Mouse (Mus musculus) heart, embryonic 12.5 days (tissue): ENCODE data around the gene Mto1. TPM values are rescaled to one million over a fixed set of nuclear protein-coding genes. Genes with fewer than 3 reads are reported as not detected.
"Not testable (repeated sequence)": the region's sequence is repeated elsewhere in the genome, so short reads cannot be mapped to it uniquely, and the experiment has no call there.

Source experiments
- ATAC-seq: fragments of 200-750 bp; cut with Nextera tagmentation; 2 replicates; pipeline ENCODE4 v1.8.0; 2017; ENCODE audit warnings: moderate TSS enrichment, moderate library complexity; ENCODE audit not compliant: insufficient number of reproducible peaks, low FRiP score
- H3K27ac ChIP-seq: fragments of 300-500 bp; sonication (generic); 2 replicates; pipeline ENCODE4 v1.5.1; 2016; ENCODE audit warnings: mild to moderate bottlenecking, moderate library complexity; ENCODE audit not compliant: poor library complexity, severe bottlenecking
- H3K27me3 ChIP-seq: fragments of 300-500 bp; sonication (generic); replicated peaks from 2 replicates; pipeline ENCODE4 v1.6.1; 2016; ENCODE audit warnings: mild to moderate bottlenecking, moderate library complexity
- H3K36me3 ChIP-seq: fragments of 300-500 bp; sonication (generic); 2 replicates; pipeline ENCODE4 v1.6.1; 2016; ENCODE audit warnings: mild to moderate bottlenecking, moderate library complexity
- H3K4me1 ChIP-seq: fragments of 300-500 bp; sonication (generic); replicated peaks from 2 replicates; pipeline ENCODE4 v1.6.1; 2016; ENCODE audit warnings: mild to moderate bottlenecking
- H3K4me2 ChIP-seq: fragments of 300-500 bp; sonication (generic); 2 replicates; pipeline ENCODE4 v1.6.1; 2016; ENCODE audit warnings: mild to moderate bottlenecking, moderate library complexity
- H3K4me3 ChIP-seq: fragments of 300-500 bp; sonication (generic); 2 replicates; pipeline ENCODE4 v1.5.1; 2016; ENCODE audit warnings: mild to moderate bottlenecking
- H3K9ac ChIP-seq: fragments of 300-500 bp; sonication (generic); 2 replicates; pipeline ENCODE4 v1.6.1; 2016; ENCODE audit warnings: mild to moderate bottlenecking, moderate library complexity
- H3K9me3 ChIP-seq: fragments of 300-500 bp; sonication (generic); replicated peaks from 2 replicates; pipeline ENCODE4 v1.6.1; 2016; ENCODE audit warnings: mild to moderate bottlenecking, moderate library complexity
- WGBS: fragments of 180-500 bp; shearing (Covaris S2); methylation state at CpG from one replicate; pipeline ENCODE4 v1.1.7; 2016; 5-methylcytosine and 5-hydroxymethylcytosine counted together
- polyA plus RNA-seq: library from polyadenylated mRNA; unstranded; fragments of >200 nt; fragmentation: Nextera tagmentation; extraction: Ambion mirVana; gene quantifications from 2 replicates; pipeline ENCODE4 v1.2.1, GENCODE M21; 2016

The Mto1 gene
- polyA plus RNA-seq, 1 experiment from 2014 or later, result 28.8 TPM

DNA sequence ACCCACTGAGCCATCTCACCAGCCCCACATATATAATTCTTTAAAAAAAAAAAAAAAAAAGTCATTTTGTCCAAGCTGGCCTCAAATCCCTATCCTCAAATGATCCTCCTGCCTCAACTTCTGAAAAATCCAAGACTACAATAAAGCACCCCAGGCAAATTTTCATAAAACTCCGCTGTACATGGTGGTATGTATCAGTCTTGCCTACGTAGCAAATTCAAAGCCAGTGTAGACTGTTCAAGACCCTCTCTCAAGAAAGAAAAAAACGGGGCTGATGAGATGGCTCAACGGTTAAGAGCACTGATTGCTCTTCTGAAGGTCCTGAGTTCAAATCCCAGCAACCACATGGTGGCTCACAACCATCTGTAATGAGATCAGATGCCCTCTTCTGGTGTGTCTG lies 27.9 kb downstream of the Mto1 start:
- no peak overlapping the region for H3K9ac ChIP-seq
- ATAC-seq, result no peak
- no peaks in the 10 kb centered on the region for H3K9me3 ChIP-seq
- no peak overlapping the region for H3K4me2 ChIP-seq
- no peak overlapping the region for H3K4me3 ChIP-seq
- peaks cover 80% of the 10 kb centered on the region for H3K36me3 ChIP-seq
- peaks cover 12% of the 10 kb centered on the region; the same call in 1 of the 2 replicates for H3K4me1 ChIP-seq
- 85% methylated on average over 4 of the region's 4 CpGs for WGBS
- no peaks in the 10 kb centered on the region for H3K27me3 ChIP-seq
- no peak overlapping the region for H3K27ac ChIP-seq

DNA sequence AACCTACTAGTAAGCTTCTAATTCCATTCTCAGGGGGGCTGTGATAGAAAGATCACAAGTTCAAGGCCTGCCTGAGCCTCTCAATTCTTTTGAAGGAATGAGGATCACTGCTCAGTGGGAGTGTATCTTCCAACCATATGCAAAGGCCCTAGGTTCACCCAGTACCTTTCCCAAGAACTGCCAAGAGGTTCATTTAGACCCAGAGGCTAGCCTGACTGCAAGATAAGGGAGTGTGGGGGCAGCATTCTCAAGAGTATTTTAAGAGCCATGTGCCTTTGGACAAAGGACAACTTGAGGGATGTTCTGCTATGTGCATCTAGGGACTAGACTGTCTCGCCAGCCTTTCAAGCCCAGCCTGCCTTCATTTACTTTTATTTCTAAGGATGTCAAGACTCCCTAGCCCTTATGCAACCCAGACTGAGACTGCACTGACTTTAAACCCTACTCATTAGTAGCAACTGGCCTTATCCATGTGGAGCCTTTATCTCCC lies 28.6 kb downstream of the Mto1 start:
- H3K27ac ChIP-seq, result peak overlapping the region; percentile 35
- no peak for ATAC-seq
- no peaks in the 10 kb centered on the region for H3K9me3 ChIP-seq
- H3K36me3 ChIP-seq, result peaks cover 76% of the 10 kb centered on the region
- no peaks in the 10 kb centered on the region for H3K27me3 ChIP-seq
- H3K4me1 ChIP-seq, result peaks cover 12% of the 10 kb centered on the region; the same call in 1 of the 2 replicates
- no peak overlapping the region for H3K4me3 ChIP-seq
- WGBS, result 7% methylated on average over 1 of the region's 1 CpGs
- no peak overlapping the region for H3K4me2 ChIP-seq
- H3K9ac ChIP-seq, result no peak overlapping the region

DNA sequence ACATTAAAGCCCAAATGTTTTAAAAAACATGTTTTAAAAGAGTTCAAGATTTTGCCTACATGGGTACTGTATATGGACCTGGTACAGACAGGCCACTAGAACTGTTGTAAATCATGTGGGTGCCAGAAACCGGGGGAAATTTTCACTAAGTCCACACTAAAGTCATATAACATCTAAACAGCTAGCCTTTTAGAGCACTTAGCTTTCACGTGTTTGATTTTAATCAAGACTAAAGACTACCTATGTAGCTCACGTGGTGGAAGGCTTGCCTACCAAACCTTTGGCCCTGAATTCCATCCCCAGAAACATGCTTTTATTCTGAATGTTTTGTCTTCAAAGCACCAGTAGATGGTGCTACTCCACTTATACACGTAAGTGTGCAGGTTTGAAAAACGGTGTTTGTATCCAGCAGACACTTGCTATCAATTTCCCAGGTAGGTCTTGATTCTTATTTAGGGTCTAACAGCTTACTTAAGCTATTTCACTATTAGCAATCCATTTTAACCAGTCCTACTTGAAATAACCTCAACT lies 29.1 kb downstream of the Mto1 start:
- Histone ChIP-seq H3K27ac (peak overlapping the region; percentile 35), H3K9ac (no peak overlapping the region), H3K27me3 (no peaks in the 10 kb centered on the region), H3K36me3 (peaks cover 72% of the 10 kb centered on the region), H3K4me3 (no peak overlapping the region), H3K4me2 (no peak overlapping the region), H3K4me1 (peaks cover 12% of the 10 kb centered on the region; the same call in 1 of the 2 replicates), H3K9me3 (no peaks in the 10 kb centered on the region)
- 8% methylated on average over 5 of the region's 5 CpGs for WGBS
- no peak for ATAC-seq

DNA sequence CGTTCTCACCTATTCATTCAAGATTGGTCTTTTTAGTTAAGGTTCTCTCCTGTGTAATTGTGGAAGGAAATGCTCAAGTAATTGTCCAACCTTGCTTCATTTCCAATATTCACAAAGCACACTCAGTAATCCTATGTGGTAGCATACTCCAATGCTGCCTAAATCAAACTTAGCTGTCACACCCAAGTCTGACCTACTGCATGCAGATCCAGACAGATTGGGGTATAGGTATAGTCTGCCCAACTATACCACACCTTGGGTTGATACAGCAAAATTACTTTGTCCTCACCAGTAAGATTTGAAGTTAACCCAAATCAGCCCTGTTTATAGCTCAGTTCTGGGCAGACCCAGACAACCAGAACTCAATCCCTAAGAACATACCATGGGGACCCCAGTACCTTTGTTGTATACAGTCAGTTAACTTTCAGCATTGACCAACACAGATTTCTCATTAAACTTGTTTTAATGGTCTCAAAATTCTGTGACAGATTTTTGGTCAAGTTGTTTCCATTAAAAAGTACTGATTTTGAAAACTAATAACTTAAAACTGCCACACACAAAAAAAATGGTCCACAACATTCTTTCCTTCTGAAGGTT lies 30.1 kb downstream of the Mto1 start:
- ATAC-seq, H3K4me3 ChIP-seq, H3K27me3 ChIP-seq, H3K9me3 ChIP-seq, H3K9ac ChIP-seq, H3K27ac ChIP-seq: not testable (repeated sequence)
- H3K4me1 ChIP-seq, result peaks cover 17% of the 10 kb centered on the region
- peak overlapping the region; percentile 21; the same call in 1 of the 2 replicates for H3K4me2 ChIP-seq
- peaks cover 64% of the 10 kb centered on the region for H3K36me3 ChIP-seq
- 53% methylated on average over 1 of the region's 1 CpGs for WGBS

DNA sequence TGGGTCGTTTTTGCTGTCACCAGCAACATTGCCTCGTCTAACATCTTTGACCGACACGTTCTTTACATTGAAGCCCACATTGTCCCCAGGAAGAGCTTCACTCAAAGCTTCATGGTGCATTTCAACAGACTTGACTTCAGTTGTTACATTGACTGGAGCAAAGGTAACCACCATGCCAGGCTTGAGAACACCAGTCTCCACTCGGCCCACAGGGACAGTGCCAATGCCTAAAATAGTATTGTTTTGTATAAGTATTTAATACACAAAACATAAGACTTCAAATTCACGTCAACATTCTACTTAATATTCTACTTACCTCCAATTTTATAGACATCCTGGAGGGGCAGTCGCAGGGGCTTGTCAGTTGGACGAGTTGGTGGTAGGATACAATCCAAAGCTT lies 31.3 kb downstream of the Mto1 start:
- Histone ChIP-seq H3K4me3 (peak overlapping the region; percentile 95), H3K9ac (peak overlapping the region; percentile 75), H3K4me2 (peak overlapping the region; percentile 68), H3K36me3 (peaks cover 52% of the 10 kb centered on the region), H3K27ac (peak overlapping the region; percentile 38; the same call in 1 of the 2 replicates), H3K4me1 (peaks cover 17% of the 10 kb centered on the region)
- not testable (repeated sequence) for ATAC-seq, H3K9me3 ChIP-seq, H3K27me3 ChIP-seq
- WGBS, result 32% methylated on average over 8 of the region's 8 CpGs

DNA sequence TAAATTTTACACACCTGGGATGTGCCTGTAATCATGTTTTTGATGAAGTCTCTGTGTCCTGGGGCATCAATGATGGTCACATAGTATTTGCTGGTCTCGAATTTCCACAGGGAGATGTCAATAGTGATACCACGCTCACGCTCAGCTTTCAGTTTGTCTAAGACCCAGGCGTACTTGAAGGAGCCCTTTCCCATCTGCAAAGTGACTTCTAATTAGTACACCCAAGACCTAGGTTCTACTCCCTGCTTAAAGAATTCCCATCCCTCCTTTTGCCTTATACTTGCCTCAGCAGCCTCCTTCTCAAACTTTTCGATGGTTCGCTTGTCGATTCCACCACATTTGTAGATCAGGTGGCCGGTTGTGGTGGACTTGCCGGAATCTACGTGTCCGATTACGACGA lies 32.2 kb downstream of the Mto1 start:
- ATAC-seq, H3K27me3 ChIP-seq, H3K9me3 ChIP-seq: not testable (repeated sequence)
- peak overlapping the region; percentile 100 for H3K27ac ChIP-seq
- peak overlapping the region; percentile 95 for H3K4me3 ChIP-seq
- peak overlapping the region; percentile 100 for H3K9ac ChIP-seq
- peak overlapping the region; percentile 68 for H3K4me2 ChIP-seq
- 1% methylated on average over 13 of the region's 13 CpGs for WGBS
- H3K4me1 ChIP-seq, result peaks cover 23% of the 10 kb centered on the region
- peaks cover 46% of the 10 kb centered on the region for H3K36me3 ChIP-seq

DNA sequence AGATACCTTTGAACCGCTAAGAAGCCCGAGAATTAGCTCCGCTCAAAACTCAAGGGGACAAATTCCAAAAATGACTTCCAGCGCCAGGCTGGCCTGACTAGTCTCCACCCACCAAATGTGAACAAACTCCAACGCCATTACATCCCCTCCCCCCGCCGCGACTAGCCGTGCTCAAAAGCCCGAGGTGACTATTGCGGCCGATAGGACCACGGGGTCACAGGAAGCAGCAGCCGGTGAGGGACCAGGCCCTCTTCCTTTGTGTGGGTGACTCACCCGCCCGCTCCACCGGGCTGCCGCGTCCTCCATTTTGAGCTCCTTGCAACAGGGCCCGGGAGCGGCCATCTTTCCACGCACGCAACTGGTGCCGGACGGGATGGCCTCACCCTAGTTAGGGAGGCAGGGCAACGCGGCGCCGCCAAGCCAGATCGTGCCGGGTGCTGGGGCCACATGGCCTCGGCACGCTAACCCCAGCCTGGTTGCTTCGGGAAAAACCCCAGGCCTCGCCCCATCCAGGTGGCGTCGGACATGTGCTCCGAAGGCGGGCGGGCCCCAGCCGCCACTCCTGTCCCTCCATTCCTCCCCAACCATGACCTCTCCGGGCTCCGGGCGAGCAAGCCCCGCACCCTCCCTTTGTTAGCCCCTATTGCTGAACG lies 32.8 kb downstream of the Mto1 start:
- ATAC-seq, result peak; percentile 33
- Histone ChIP-seq H3K4me1 (peaks cover 23% of the 10 kb centered on the region), H3K27me3 (no peaks in the 10 kb centered on the region), H3K36me3 (peaks cover 42% of the 10 kb centered on the region), H3K9me3 (no peaks in the 10 kb centered on the region), H3K27ac (peak overlapping the region; percentile 100), H3K4me3 (peak overlapping the region; percentile 95), H3K9ac (peak overlapping the region; percentile 100), H3K4me2 (peak overlapping the region; percentile 68)
- under 1% methylated on average over 46 of the region's 46 CpGs for WGBS

DNA sequence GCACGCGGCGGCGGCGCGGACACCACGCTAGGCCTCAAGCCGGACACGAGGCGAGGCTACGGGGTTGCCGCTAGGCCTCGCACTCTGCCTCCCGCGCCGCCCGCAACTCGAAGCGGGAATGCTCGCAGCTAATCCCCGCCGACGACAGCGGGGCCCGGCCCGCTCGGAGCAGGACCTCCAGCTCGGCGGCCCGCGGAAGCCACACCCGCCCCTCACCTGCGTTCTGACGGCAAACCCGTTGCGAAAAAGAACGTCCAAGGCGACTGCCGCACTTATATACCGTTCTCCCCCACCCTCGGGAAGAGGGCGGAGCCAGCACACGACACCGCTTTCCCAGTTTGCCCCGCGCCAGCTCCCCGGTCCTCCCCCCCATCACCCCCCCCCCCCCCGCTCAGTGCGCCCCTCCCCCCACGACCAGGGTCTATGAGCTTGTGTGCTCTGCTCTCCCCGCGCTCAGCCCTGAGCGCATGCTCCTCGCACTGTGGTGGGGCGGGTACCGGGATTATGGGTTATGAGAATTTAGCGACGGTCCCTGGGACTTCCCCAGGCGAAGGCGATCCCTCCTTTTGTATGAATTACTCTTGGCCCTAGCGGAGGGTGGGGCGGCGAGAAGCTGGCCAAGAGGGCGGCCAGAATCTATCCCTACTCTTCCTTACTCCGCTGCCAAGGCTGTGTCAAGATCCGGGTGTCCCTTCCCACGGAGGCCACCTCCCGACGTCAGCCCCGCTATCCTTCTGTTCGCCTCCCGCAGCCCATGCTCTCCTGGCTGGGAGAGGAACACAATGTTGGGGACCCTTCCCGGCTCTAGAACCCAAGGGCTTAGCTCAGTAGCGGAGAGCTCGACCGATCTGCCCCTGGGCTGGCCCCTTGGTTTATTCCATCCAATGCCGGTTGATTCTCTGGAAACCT lies 33.7 kb downstream of the Mto1 start:
- under 1% methylated on average over 70 of the region's 77 CpGs for WGBS
- peak overlapping the region; percentile 100 for H3K9ac ChIP-seq
- peak overlapping the region; percentile 68 for H3K4me2 ChIP-seq
- H3K27ac ChIP-seq, result peak overlapping the region; percentile 100
- H3K36me3 ChIP-seq, result peaks cover 34% of the 10 kb centered on the region
- peaks cover 23% of the 10 kb centered on the region for H3K4me1 ChIP-seq
- no peaks in the 10 kb centered on the region for H3K9me3 ChIP-seq
- H3K27me3 ChIP-seq, result no peaks in the 10 kb centered on the region
- peak; percentile 96 for ATAC-seq
- peak overlapping the region; percentile 95 for H3K4me3 ChIP-seq

DNA sequence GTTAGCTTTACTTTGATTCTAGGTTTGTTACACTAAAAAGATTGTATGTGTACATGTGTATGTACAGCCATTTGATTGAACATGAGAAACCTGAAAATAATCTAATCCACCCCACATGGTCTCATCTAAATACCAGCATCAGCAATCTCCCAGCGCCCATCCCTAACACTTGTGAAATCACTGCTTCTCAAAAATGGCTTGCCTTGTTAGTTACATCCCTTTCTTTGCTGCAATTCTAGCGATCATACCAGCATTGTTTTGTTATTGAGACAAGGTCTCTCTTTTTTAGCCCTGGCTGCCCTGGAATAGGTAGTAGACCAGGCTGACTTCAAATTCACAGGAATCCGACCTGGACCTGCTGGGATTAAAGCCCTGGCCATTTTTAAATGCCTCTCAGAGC lies 34.4 kb downstream of the Mto1 start:
- 16% methylated on average over 3 of the region's 3 CpGs for WGBS
- Histone ChIP-seq H3K4me3 (peak overlapping the region; percentile 95), H3K4me2 (peak overlapping the region; percentile 68)

DNA sequence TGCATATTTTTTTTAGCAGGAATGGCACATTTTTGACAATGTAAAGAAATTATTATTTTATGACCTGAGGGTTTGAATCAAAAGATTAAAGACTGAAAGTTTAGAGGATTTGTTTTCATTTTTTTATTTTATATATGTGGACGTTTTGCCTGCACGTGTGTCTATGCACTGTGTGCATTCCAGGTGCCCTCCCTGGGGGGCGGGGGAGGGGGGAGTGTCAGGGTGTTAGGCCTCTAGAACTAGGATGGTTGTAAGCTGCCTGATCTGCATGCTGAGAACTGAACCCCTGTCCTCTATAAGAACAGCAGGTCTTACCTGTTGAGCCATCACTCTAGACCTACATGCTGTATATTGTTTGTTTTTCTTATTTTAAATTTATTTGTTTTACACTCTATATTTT lies 36.7 kb downstream of the Mto1 start:
- H3K4me1 ChIP-seq, result peaks cover 11% of the 10 kb centered on the region
- H3K4me2 ChIP-seq, result no peak overlapping the region
- H3K4me3 ChIP-seq, result no peak overlapping the region
- H3K36me3 ChIP-seq, result peaks cover 7% of the 10 kb centered on the region
- H3K9ac ChIP-seq, result no peak overlapping the region
- no peaks in the 10 kb centered on the region for H3K9me3 ChIP-seq
- WGBS, result 82% methylated on average over 3 of the region's 3 CpGs
- H3K27ac ChIP-seq, result no peak overlapping the region
- no peaks in the 10 kb centered on the region for H3K27me3 ChIP-seq
- ATAC-seq, result no peak

More for the DNA sequence above, 34.4 kb downstream of the Mto1 start:
- ATAC-seq, result no peak
- Histone ChIP-seq H3K4me1 (peaks cover 23% of the 10 kb centered on the region), H3K9ac (peak overlapping the region; percentile 83), H3K27me3 (no peaks in the 10 kb centered on the region), H3K27ac (peak overlapping the region; percentile 96), H3K9me3 (no peaks in the 10 kb centered on the region), H3K36me3 (peaks cover 27% of the 10 kb centered on the region)

DNA sequence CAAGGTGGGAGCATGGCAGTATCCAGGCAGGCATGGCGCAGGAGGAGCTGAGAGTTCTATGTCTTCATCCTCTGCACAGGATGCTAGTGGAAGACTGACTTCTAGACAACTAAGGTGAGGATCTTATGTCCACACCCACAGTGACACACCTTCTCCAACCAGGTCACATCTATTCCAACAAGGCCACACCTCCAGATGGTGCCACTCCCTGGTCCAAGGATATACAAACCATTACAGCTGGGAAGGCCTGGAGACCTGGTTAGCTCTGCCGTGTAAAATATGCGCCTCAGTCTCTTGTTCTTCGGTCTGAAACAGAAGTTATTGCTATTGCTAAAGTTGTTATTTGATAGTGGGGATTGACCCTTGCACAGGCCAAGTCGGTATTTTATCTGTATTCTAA lies 40.0 kb downstream of the Mto1 start:
- WGBS, result 91% methylated on average over 5 of the region's 5 CpGs
- not testable (repeated sequence) for H3K27me3 ChIP-seq, H3K27ac ChIP-seq, H3K4me1 ChIP-seq, ATAC-seq, H3K4me2 ChIP-seq, H3K4me3 ChIP-seq, H3K9me3 ChIP-seq, H3K36me3 ChIP-seq, H3K9ac ChIP-seq
